Mouse (Mus musculus) hindbrain, embryonic 14.5 days (tissue): ENCODE measurements around the gene Kdm2b. TPM values are rescaled to one million over a fixed set of nuclear protein-coding genes. Genes with fewer than 3 reads are reported as not detected.

Source experiments
- ATAC-seq: fragments of 200-750 bp; cut with Nextera tagmentation; 2 replicates; pipeline ENCODE4 v1.8.0; 2017; ENCODE audit warnings: moderate number of reproducible peaks, mild to moderate bottlenecking, moderate TSS enrichment, moderate library complexity; ENCODE audit not compliant: low FRiP score
- DNase-seq: peaks from one replicate; pipeline ENCODE4 v3.0.0-alpha.2; 2015; ENCODE audit warnings: low spot score
- H3K27ac ChIP-seq: fragments of 300-500 bp; sonication (generic); 2 replicates; pipeline ENCODE4 v1.5.1; 2014; ENCODE audit warnings: mild to moderate bottlenecking, moderate library complexity
- H3K27me3 ChIP-seq: fragments of 300-500 bp; sonication (generic); 2 replicates; pipeline ENCODE4 v1.6.1; 2014; ENCODE audit warnings: mild to moderate bottlenecking, low read length, mixed read lengths; ENCODE audit not compliant: control insufficient read depth, insufficient read depth
- H3K36me3 ChIP-seq: fragments of 300-500 bp; sonication (generic); replicated peaks from 2 replicates; pipeline ENCODE4 v1.6.1; 2014; ENCODE audit not compliant: control insufficient read depth, insufficient read depth
- H3K4me1 ChIP-seq: fragments of 300-500 bp; sonication (generic); replicated peaks from 2 replicates; pipeline ENCODE4 v1.6.1; 2014; ENCODE audit warnings: antibody characterized with exemption, low read length, mixed read lengths; ENCODE audit not compliant: control insufficient read depth, insufficient read depth
- H3K4me2 ChIP-seq: fragments of 300-500 bp; sonication (generic); replicated peaks from 2 replicates; pipeline ENCODE4 v1.6.1; 2014; ENCODE audit warnings: mild to moderate bottlenecking, moderate library complexity
- H3K4me3 ChIP-seq: fragments of 300-500 bp; sonication (generic); replicated peaks from 2 replicates; pipeline ENCODE4 v1.5.1; 2014; ENCODE audit warnings: mild to moderate bottlenecking, low read length
- H3K9ac ChIP-seq: fragments of 300-500 bp; sonication (generic); 2 replicates; pipeline ENCODE4 v1.6.1; 2014
- H3K9me3 ChIP-seq: fragments of 300-500 bp; sonication (generic); 2 replicates; pipeline ENCODE4 v1.6.1; 2016; ENCODE audit warnings: low read length; ENCODE audit not compliant: control insufficient read depth
- WGBS: fragments of 180-500 bp; shearing (Covaris S2); extraction: QIAGEN DNeasy Blood & Tissue Kit; methylation state at CpG from one replicate; pipeline ENCODE4 v1.1.7; 2014; 5-methylcytosine and 5-hydroxymethylcytosine counted together
- polyA plus RNA-seq: library from polyadenylated mRNA; unstranded; fragments of >200 nt; fragmentation: Nextera tagmentation; extraction: Ambion mirVana; gene quantifications from 2 replicates; pipeline ENCODE4 v1.2.1, GENCODE M21; 2014

Kdm2b gene
- polyA plus RNA-seq, 1 experiment from 2014 or later = 87.1 TPM

GRCm38 (mm10) chr5:122949101-122949500 is 40.5 kb downstream of the Kdm2b start:
- H3K27me3 ChIP-seq = peaks cover 14% of the 10 kb centered on the region; the same call in 1 of the 2 replicates
- H3K4me3 ChIP-seq = no peak overlapping the region
- ATAC-seq (no peak), DNase-seq (no peak)
- no peak overlapping the region for H3K27ac ChIP-seq
- 90% methylated on average over 8 of the region's 8 CpGs for WGBS
- no peaks in the 10 kb centered on the region for H3K36me3 ChIP-seq
- no peaks in the 10 kb centered on the region for H3K9me3 ChIP-seq
- peaks cover 23% of the 10 kb centered on the region for H3K4me1 ChIP-seq
- no peak overlapping the region for H3K9ac ChIP-seq
- no peak overlapping the region for H3K4me2 ChIP-seq

- Histone ChIP-seq H3K9ac (no peak overlapping the region), H3K9me3 (no peaks in the 10 kb centered on the region), H3K4me3 (no peak overlapping the region), H3K27ac (no peak overlapping the region), H3K4me2 (no peak overlapping the region), H3K4me1 (peaks cover 22% of the 10 kb centered on the region), H3K27me3 (peaks cover under 1% of the 10 kb centered on the region; the same call in 1 of the 2 replicates), H3K36me3 (no peaks in the 10 kb centered on the region)
- no peak for DNase-seq
- no peak for ATAC-seq
- 82% methylated on average over 12 of the region's 12 CpGs for WGBS
Observed at GRCm38 (mm10) chr5:122947534-122947933, 42.1 kb downstream of the Kdm2b start.

GRCm38 (mm10) chr5:122938676-122939075 is 50.9 kb downstream of the Kdm2b start:
- Histone ChIP-seq H3K27me3 (no peaks in the 10 kb centered on the region), H3K9ac (no peak overlapping the region), H3K4me2 (no peak overlapping the region), H3K4me3 (no peak overlapping the region), H3K9me3 (no peaks in the 10 kb centered on the region), H3K27ac (no peak overlapping the region), H3K36me3 (0 out of 2 replicates have a peak, but pooled peaks cover 4% of the 10 kb centered on the region), H3K4me1 (no peaks in the 10 kb centered on the region)
- DNase-seq (no peak), ATAC-seq (no peak)
- WGBS = 78% methylated on average over 3 of the region's 3 CpGs

GRCm38 (mm10) chr5:122937958-122938540 is 51.6 kb downstream of the Kdm2b start:
- WGBS = 68% methylated on average over 4 of the region's 4 CpGs
- H3K4me1 ChIP-seq = no peaks in the 10 kb centered on the region
- no peak for DNase-seq
- no peaks in the 10 kb centered on the region for H3K9me3 ChIP-seq
- ATAC-seq = no peak
- H3K4me3 ChIP-seq = no peak overlapping the region
- no peaks in the 10 kb centered on the region for H3K27me3 ChIP-seq
- 0 out of 2 replicates have a peak, but pooled peaks cover 4% of the 10 kb centered on the region for H3K36me3 ChIP-seq
- H3K27ac ChIP-seq = no peak overlapping the region
- H3K9ac ChIP-seq = no peak overlapping the region
- H3K4me2 ChIP-seq = no peak overlapping the region

- no peaks in the 10 kb centered on the region for H3K27me3 ChIP-seq
- DNase-seq (no peak), ATAC-seq (no peak)
- 93% methylated on average over 6 of the region's 6 CpGs for WGBS
- H3K27ac ChIP-seq = no peak overlapping the region
- H3K9me3 ChIP-seq = no peaks in the 10 kb centered on the region
- H3K9ac ChIP-seq = no peak overlapping the region
- no peak overlapping the region for H3K4me2 ChIP-seq
- H3K4me1 ChIP-seq = no peaks in the 10 kb centered on the region
- H3K4me3 ChIP-seq = no peak overlapping the region
- H3K36me3 ChIP-seq = peaks cover 11% of the 10 kb centered on the region; the same call in 1 of the 2 replicates
Observed at GRCm38 (mm10) chr5:122937031-122937430, 52.6 kb downstream of the Kdm2b start.

GRCm38 (mm10) chr5:122935810-122936209 is 53.8 kb downstream of the Kdm2b start:
- Histone ChIP-seq H3K4me1 (no peaks in the 10 kb centered on the region), H3K9ac (no peak overlapping the region), H3K27me3 (no peaks in the 10 kb centered on the region), H3K4me2 (no peak overlapping the region), H3K4me3 (no peak overlapping the region), H3K9me3 (no peaks in the 10 kb centered on the region), H3K27ac (no peak overlapping the region), H3K36me3 (peaks cover 17% of the 10 kb centered on the region; the same call in 1 of the 2 replicates)
- WGBS = 94% methylated on average over 4 of the region's 4 CpGs
- ATAC-seq (no peak), DNase-seq (no peak)

GRCm38 (mm10) chr5:122930991-122931390 is 58.6 kb downstream of the Kdm2b start:
- peaks cover 17% of the 10 kb centered on the region; the same call in 1 of the 2 replicates for H3K36me3 ChIP-seq
- no peak overlapping the region for H3K27ac ChIP-seq
- H3K4me2 ChIP-seq = no peak overlapping the region
- ATAC-seq (no peak), DNase-seq (no peak)
- no peaks in the 10 kb centered on the region for H3K27me3 ChIP-seq
- H3K4me3 ChIP-seq = no peak overlapping the region
- no peaks in the 10 kb centered on the region for H3K4me1 ChIP-seq
- WGBS = 78% methylated on average over 7 of the region's 7 CpGs
- H3K9me3 ChIP-seq = no peaks in the 10 kb centered on the region
- no peak overlapping the region for H3K9ac ChIP-seq

GRCm38 (mm10) chr5:122928293-122928692 is 61.3 kb downstream of the Kdm2b start:
- peaks cover 13% of the 10 kb centered on the region; the same call in 1 of the 2 replicates for H3K36me3 ChIP-seq
- no peak for DNase-seq
- no peak overlapping the region for H3K9ac ChIP-seq
- WGBS = 57% methylated on average over 3 of the region's 3 CpGs
- no peak for ATAC-seq
- no peak overlapping the region for H3K27ac ChIP-seq
- H3K27me3 ChIP-seq = no peaks in the 10 kb centered on the region
- H3K9me3 ChIP-seq = no peaks in the 10 kb centered on the region
- H3K4me2 ChIP-seq = no peak overlapping the region
- no peaks in the 10 kb centered on the region for H3K4me1 ChIP-seq
- no peak overlapping the region for H3K4me3 ChIP-seq

GRCm38 (mm10) chr5:122927703-122928102 is 61.9 kb downstream of the Kdm2b start:
- Histone ChIP-seq H3K9ac (no peak overlapping the region), H3K9me3 (no peaks in the 10 kb centered on the region), H3K4me3 (no peak overlapping the region), H3K4me2 (no peak overlapping the region), H3K27me3 (no peaks in the 10 kb centered on the region), H3K36me3 (peaks cover 11% of the 10 kb centered on the region; the same call in 1 of the 2 replicates), H3K27ac (no peak overlapping the region), H3K4me1 (no peaks in the 10 kb centered on the region)
- no peak for DNase-seq
- no peak for ATAC-seq
- 94% methylated on average over 6 of the region's 6 CpGs for WGBS

- no peak overlapping the region for H3K4me2 ChIP-seq
- H3K4me3 ChIP-seq = no peak overlapping the region
- 78% methylated on average over 8 of the region's 8 CpGs for WGBS
- no peaks in the 10 kb centered on the region for H3K4me1 ChIP-seq
- no peak for DNase-seq
- H3K36me3 ChIP-seq = peaks cover 6% of the 10 kb centered on the region; the same call in 1 of the 2 replicates
- no peaks in the 10 kb centered on the region for H3K9me3 ChIP-seq
- no peak overlapping the region for H3K9ac ChIP-seq
- H3K27me3 ChIP-seq = no peaks in the 10 kb centered on the region
- ATAC-seq = no peak
- no peak overlapping the region for H3K27ac ChIP-seq
Observed at GRCm38 (mm10) chr5:122927092-122927491, 62.5 kb downstream of the Kdm2b start.
